27 mouse cellular contexts compared by ENCODE assay signal in the genomic region with DNA sequence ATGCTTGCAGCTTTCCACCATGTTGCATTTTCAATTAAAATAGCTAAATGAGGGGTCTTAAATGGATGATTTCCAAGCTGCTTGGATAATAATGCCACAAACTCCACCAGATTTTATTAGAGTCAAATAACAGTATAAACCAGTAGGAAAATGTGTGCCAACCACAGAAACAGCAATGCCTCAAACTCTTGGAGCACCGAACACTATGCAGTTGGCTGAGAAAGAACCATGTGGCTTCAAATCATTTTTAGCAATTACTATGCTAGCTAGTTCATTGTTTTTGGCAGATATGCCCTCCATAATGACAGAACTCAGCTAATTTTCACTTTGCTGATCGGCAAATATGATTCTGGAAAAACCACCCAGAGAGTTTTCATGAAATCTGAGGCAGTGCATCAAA.
DNase-seq lines count a peak whose midpoint lies in the region; ATAC-seq lines count a peak whose summit lies in the region.
"Had no signal": no experiment of that assay in that cellular context is flagged by ENCODE, and none has a peak within 500 bp of the region (broad histone marks: within the 10 kb centered on the region; RNA-seq: fewer than 3 reads in every experiment).

No protein-coding gene starts in this region.

- H3K4me2 ChIP-seq in forebrain, embryonic 14.5 days (ENCODE audit: low read length), result no peak overlapping the region
- H3K4me2 ChIP-seq in forebrain, embryonic 11.5 days (ENCODE audit: low read depth, low read length, severe bottlenecking), result no peak overlapping the region
- H3K4me2 ChIP-seq in intestine, embryonic 16.5 days (ENCODE audit: low read depth, low read length), result no peak overlapping the region
- H3K4me2 ChIP-seq: embryonic facial prominence, embryonic 12.5 days; heart, embryonic 13.5 days; hindbrain, embryonic 14.5 days; liver, embryonic 12.5 days; midbrain, embryonic 11.5 days; neural tube, embryonic 12.5 days had no signal

- peak; percentile 17 for DNase-seq in forebrain, embryonic 14.5 days (ENCODE audit: low spot score)
- DNase-seq in forebrain, embryonic 11.5 days (ENCODE audit: low spot score), result no peak
- peak; percentile 16 to 70 for DNase-seq in layer of hippocampus, adult 18-20 months (ENCODE audit: low spot score in 2 of 2)
- DNase-seq in layer of hippocampus, postnatal 25 days (ENCODE audit: extremely low spot score in 1 of 2, low spot score in 1 of 2), result no peak
- DNase-seq in telencephalon, adult 2 months (ENCODE audit: low read depth, low spot score), result peak; percentile 13
- DNase-seq in embryonic facial prominence, embryonic 10.5 days (ENCODE audit: low spot score), result no peak
- DNase-seq: adrenal gland, postnatal 14 days; cerebellum, adult 2 months; cerebellum, postnatal 14 days; left cerebral cortex, postnatal 4 days; liver, postnatal 0 days; lung, postnatal 36 days; right cerebral cortex, adult 18-20 months; thymus, adult 2 months; thymus, postnatal 36 days had no signal

- ATAC-seq in forebrain, embryonic 14.5 days, result no peak
- ATAC-seq in forebrain, embryonic 11.5 days (replicated peaks; ENCODE audit: low FRiP score), result no peak
- no peak for ATAC-seq in intestine, embryonic 16.5 days
- ATAC-seq: liver, embryonic 12.5 days; liver, postnatal 0 days; midbrain, embryonic 16.5 days; Patski had no signal

- no peaks in the 10 kb centered on the region for H3K4me1 ChIP-seq in forebrain, embryonic 14.5 days (ENCODE audit: control insufficient read depth, insufficient read depth, low read length)
- no peaks in the 10 kb centered on the region for H3K4me1 ChIP-seq in forebrain, embryonic 11.5 days (replicated peaks; ENCODE audit: control insufficient read depth, insufficient read depth, low read length)
- peaks cover 10% of the 10 kb centered on the region; the same call in 1 of the 2 replicates for H3K4me1 ChIP-seq in intestine, embryonic 16.5 days (ENCODE audit: control insufficient read depth, insufficient read depth, low read length)
- no peaks in the 10 kb centered on the region for H3K4me1 ChIP-seq in embryonic facial prominence, embryonic 10.5 days
- H3K4me1 ChIP-seq: embryonic facial prominence, embryonic 12.5 days; liver, embryonic 12.5 days; neural tube, embryonic 12.5 days had no signal

- no peak overlapping the region for H3K27ac ChIP-seq in forebrain, embryonic 14.5 days (ENCODE audit: low read depth, low read length)
- no peak overlapping the region for H3K27ac ChIP-seq in forebrain, embryonic 11.5 days (ENCODE audit: low read depth, low read length)
- H3K27ac ChIP-seq in intestine, embryonic 16.5 days (ENCODE audit: low read length), result peak overlapping the region; percentile 88
- H3K27ac ChIP-seq in embryonic facial prominence, embryonic 10.5 days (replicated peaks), result no peak overlapping the region
- H3K27ac ChIP-seq: embryonic facial prominence, embryonic 12.5 days; heart, embryonic 13.5 days; hindbrain, embryonic 14.5 days; kidney, postnatal 0 days; liver, embryonic 12.5 days; neural tube, embryonic 12.5 days; stomach, postnatal 0 days had no signal

- H3K4me3 ChIP-seq in forebrain, embryonic 14.5 days (ENCODE audit: low read depth, low read length), result no peak overlapping the region
- no peak overlapping the region for H3K4me3 ChIP-seq in forebrain, embryonic 11.5 days (ENCODE audit: low read depth, low read length)
- H3K4me3 ChIP-seq in intestine, embryonic 16.5 days (ENCODE audit: low read length), result no peak overlapping the region
- H3K4me3 ChIP-seq in embryonic facial prominence, embryonic 10.5 days, result no peak overlapping the region
- H3K4me3 ChIP-seq: embryonic facial prominence, embryonic 12.5 days; heart, embryonic 13.5 days; liver, embryonic 12.5 days; neural tube, embryonic 12.5 days had no signal

- H3K9ac ChIP-seq in forebrain, embryonic 14.5 days (ENCODE audit: low read length), result no peak overlapping the region
- no peak overlapping the region for H3K9ac ChIP-seq in forebrain, embryonic 11.5 days (ENCODE audit: low read length)
- no peak overlapping the region for H3K9ac ChIP-seq in intestine, embryonic 16.5 days (ENCODE audit: low read depth, low read length)
- H3K9ac ChIP-seq: embryonic facial prominence, embryonic 12.5 days; heart, embryonic 13.5 days; hindbrain, embryonic 14.5 days; liver, embryonic 12.5 days; liver, postnatal 0 days; neural tube, embryonic 12.5 days had no signal

- H3K27me3 ChIP-seq in forebrain, embryonic 14.5 days (replicated peaks; ENCODE audit: control insufficient read depth, insufficient read depth, low read length), result no peaks in the 10 kb centered on the region
- no peaks in the 10 kb centered on the region for H3K27me3 ChIP-seq in forebrain, embryonic 11.5 days (ENCODE audit: control insufficient read depth, insufficient read depth, low read length)
- H3K27me3 ChIP-seq in intestine, embryonic 16.5 days (replicated peaks; ENCODE audit: control insufficient read depth, insufficient read depth, low read length), result no peaks in the 10 kb centered on the region
- no peaks in the 10 kb centered on the region for H3K27me3 ChIP-seq in embryonic facial prominence, embryonic 10.5 days (replicated peaks; ENCODE audit: low read depth, poor library complexity, severe bottlenecking)
- H3K27me3 ChIP-seq: embryonic facial prominence, embryonic 12.5 days; heart, embryonic 13.5 days; liver, embryonic 12.5 days; neural tube, embryonic 12.5 days; Patski had no signal

- WGBS in forebrain, embryonic 14.5 days, result 88% methylated on average over 2 of the region's 2 CpGs
- WGBS in forebrain, embryonic 11.5 days, result 90% methylated on average over 2 of the region's 2 CpGs
- WGBS in intestine, embryonic 16.5 days, result 86% methylated on average over 2 of the region's 2 CpGs
- 89% methylated on average over 2 of the region's 2 CpGs for WGBS in embryonic facial prominence, embryonic 10.5 days

- no peaks in the 10 kb centered on the region for H3K9me3 ChIP-seq in forebrain, embryonic 14.5 days (replicated peaks; ENCODE audit: control insufficient read depth, low read length)
- H3K9me3 ChIP-seq in forebrain, embryonic 11.5 days (ENCODE audit: control insufficient read depth, low read length), result no peaks in the 10 kb centered on the region
- H3K9me3 ChIP-seq in intestine, embryonic 16.5 days (ENCODE audit: control insufficient read depth, low read length), result no peaks in the 10 kb centered on the region
- H3K9me3 ChIP-seq in embryonic facial prominence, embryonic 10.5 days, result no peaks in the 10 kb centered on the region
- H3K9me3 ChIP-seq: embryonic facial prominence, embryonic 12.5 days; G1E; heart, embryonic 13.5 days; liver, embryonic 12.5 days; neural tube, embryonic 12.5 days had no signal

- no peaks in the 10 kb centered on the region for H3K36me3 ChIP-seq in forebrain, embryonic 14.5 days (ENCODE audit: control insufficient read depth, insufficient read depth, low read length)
- no peaks in the 10 kb centered on the region for H3K36me3 ChIP-seq in forebrain, embryonic 11.5 days (ENCODE audit: control insufficient read depth, insufficient read depth, low read length)
- H3K36me3 ChIP-seq in intestine, embryonic 16.5 days (ENCODE audit: control insufficient read depth, insufficient read depth, low read length), result no peaks in the 10 kb centered on the region
- H3K36me3 ChIP-seq in embryonic facial prominence, embryonic 10.5 days (replicated peaks), result no peaks in the 10 kb centered on the region; the same call in 1 of the 2 replicates
- H3K36me3 ChIP-seq: embryonic facial prominence, embryonic 12.5 days; G1E; heart, embryonic 13.5 days; liver, embryonic 12.5 days; neural tube, embryonic 12.5 days had no signal

Comparison
In these comparisons a context has a peak if more than half of its experiments do, and no peak if none do; other contexts are left out.
1. DNase-seq: peak in forebrain, embryonic 14.5 days (single experiment), layer of hippocampus, adult 18-20 months (2 of 2) and telencephalon, adult 2 months (single experiment); none in forebrain, embryonic 11.5 days (single experiment), layer of hippocampus, postnatal 25 days (0 of 2) and embryonic facial prominence, embryonic 10.5 days (single experiment).